Mouse (Mus musculus): ENCODE measurements around the gene Spsb1. TPM values are rescaled to one million over a fixed set of nuclear protein-coding genes. Genes with fewer than 3 reads are reported as not detected.

The Spsb1 gene
- total RNA-seq, 2 experiments from 2014 or later, result 0.05 TPM; not detected in 1

DNA sequence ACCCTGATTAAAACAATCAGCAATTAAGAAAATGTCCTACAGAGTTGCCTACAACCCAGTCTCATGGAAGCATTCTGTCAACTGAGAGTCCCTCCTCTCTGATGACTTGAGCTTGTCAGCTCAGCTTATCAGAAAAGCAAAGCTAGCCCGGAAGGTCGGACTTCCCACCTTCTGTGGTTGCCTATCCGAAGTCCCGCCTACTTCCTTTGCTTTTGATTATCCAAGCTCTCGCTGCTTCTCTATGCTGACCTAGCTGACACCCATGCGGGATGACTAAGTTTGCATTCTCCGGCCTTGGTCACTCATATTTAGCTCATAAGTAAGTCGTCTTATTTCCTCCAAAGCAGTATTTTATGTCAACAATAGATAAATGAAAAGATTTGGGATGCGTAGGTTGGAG lies 91.3 kb downstream of the Spsb1 start:
- ATAC-seq (replicated peaks; ENCODE audit: poor library complexity), result 0 out of 2 replicates have a peak, but pooled peaks have one; percentile 29

DNA sequence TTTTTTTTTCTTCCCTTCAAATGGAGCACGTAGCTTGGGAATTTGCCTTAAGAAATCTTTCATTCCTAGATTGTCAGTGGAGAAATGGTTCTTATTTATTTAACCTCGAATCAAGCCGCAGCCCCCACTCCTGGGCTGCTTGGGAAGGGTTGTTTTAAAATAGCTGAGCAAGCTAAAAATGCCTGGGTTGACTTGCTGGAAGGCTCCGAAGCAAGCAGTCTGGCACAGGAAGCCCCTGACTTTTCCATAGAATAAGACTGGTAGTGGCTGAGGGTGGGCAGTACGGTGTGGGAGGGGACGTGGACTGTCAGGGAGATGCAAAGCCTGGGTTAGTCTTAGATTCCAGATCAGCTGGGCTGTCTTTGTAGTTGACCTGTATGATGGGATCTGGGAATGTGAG lies 94.5 kb downstream of the Spsb1 start:
- ATAC-seq (replicated peaks; ENCODE audit: poor library complexity), result no peak

DNA sequence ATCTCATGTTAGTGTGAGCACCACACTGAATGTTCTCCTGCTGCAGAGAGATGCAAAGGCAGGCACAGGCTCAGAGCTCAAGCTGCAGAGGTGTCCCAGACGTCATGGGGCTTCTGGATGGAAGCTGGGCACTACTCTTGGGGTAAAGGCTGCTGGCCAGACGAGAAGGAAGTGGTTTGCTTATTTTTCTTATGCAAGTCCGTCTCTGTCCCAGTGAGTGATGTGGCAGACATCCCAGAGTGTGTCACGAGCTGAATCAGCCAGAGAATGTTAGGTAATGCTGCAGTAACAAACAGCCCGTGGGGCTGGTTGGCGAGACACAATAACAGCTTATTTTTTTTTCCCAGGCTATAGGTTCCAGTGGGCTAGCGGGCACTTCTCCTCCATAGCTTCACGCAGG lies 96.3 kb downstream of the Spsb1 start:
- ATAC-seq (replicated peaks; ENCODE audit: poor library complexity), result peak; percentile 29

DNA sequence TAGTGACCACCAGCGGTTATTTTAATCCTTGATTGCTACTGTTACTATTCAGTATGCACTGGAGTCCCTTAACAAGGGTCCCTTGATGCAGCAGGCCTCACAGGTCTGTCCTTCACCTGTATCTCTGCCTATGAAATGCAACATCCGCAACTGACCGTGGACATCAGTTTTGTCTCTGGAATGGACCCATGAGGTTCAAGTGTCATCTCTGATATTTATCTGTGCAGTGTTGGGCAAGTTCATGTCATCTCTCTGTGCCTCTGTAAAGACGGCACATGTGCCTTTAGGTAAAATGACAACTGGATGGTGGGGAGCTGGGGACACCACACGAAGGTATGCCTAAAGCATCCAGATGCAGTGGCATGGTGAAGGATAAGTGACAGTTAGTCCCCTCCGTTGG lies 96.7 kb downstream of the Spsb1 start:
- ATAC-seq (replicated peaks; ENCODE audit: poor library complexity), result no peak

DNA sequence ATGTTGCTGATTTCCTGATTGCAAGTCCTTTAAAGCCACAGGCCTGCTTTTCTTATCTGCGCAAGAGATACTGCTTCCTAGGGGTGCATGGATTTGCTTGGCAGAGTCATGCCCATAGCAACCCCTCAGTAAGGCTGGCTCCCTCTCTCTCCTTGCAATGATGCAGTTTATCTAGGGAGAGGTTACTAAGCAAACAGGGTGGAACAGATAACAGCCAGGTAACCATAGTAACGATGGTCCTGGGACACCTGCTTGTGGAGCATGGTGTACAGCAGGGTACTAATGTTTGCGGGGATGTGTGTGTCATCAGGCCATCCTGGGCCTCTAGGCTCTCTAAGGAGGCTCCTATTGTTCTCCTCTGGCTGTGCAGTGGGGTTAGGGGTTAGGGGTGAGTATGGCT lies 97.2 kb downstream of the Spsb1 start:
- no peak for ATAC-seq (replicated peaks; ENCODE audit: poor library complexity)

DNA sequence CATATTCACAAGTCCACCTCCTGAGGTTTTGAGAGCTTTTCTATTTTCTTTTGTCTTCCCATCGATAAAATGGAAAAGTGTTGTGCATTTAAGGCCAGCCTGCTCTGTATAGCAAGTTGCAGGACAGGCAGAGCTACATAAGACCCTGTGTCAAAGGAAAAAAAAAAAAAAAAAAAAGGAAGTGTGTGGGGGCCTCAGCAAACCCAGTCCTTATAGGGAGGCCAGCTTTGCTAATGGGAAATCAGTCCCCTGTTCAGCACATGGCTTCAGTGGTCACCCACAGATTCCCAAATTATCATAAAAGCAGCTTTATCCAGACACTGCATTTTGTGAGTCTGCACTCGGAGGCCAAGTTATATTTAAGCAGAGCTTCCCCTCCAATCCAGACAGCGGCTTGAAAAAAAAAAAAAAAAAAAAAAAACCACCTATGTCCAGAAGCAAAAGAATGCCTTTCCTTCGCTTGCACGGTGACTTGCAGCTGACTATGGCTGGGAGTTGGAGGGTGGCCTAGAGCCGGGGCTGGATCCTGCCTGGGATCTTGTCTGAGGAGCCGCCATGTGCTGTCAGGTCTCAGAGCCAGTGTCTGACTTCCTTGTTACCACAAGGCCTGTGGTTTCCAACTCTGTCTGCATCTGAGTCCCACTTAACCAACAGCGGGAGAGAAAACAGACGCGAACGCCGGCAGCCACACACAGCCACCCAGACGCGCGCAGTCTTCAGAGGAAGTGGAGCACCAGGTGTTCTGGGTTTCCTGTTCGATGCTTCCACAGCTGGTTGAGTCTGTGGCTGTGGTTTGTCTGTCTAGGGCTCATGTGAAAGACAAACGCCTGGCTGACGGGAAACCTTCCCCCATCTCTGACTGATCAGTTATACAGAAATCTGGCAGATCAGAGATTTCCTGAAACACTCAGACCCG lies 98.7 kb downstream of the Spsb1 start:
- ATAC-seq (replicated peaks; ENCODE audit: poor library complexity), result peak; percentile 71

DNA sequence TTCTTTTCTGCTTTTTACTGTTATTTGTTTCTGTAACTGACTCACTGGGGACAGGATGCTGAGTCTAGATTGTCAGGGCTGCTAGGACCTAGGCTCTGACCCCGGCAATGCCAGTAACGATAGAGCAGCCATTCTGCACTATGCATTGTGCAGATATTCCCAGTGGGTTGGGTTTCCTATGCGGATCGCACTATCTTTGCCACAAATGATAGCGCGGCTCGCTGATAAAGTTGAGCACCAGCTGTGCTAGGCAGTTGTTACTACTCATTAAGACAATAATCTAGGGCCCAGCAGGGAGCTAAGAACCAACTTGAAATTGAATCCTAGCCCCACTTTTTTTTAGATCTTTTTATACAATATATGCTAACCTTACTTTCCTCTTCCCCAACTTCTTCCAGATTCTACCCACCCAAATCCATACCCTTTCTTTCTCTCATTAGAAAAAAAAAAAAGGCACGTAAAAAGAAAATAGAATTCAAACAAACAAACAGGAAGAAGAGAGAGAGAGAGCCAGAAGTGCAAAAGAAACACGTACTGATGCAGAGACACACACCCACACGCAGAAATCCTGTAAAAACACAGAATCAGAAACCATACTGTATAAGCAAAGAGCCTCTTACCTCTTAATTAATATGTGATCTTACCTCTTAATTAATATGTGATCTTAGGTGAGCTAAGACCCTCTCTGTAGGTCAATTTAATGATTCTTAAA lies 99.5 kb downstream of the Spsb1 start:
- peak; percentile 36 for ATAC-seq (replicated peaks; ENCODE audit: poor library complexity)

DNA sequence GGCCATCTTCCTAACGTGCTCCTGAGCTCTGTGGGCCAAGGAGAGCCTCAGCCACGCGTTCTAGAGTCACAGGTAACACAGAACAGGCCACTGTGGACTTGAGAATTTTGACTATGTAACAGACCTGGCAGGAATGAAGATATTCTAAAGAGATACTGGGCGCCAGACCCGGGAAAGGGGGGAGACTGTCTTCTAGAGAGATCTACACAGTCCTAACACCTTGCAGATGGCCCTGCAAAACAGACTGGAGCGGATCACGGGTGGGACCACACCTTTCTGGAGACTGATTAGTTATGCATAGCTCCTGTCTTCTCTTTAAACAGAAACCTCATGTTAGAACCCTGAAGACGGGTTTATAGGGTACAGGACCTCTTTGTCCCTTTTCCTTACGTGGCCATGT lies 100.1 kb downstream of the Spsb1 start:
- ATAC-seq (replicated peaks; ENCODE audit: poor library complexity), result no peak; the same call in 1 of the 2 replicates

DNA sequence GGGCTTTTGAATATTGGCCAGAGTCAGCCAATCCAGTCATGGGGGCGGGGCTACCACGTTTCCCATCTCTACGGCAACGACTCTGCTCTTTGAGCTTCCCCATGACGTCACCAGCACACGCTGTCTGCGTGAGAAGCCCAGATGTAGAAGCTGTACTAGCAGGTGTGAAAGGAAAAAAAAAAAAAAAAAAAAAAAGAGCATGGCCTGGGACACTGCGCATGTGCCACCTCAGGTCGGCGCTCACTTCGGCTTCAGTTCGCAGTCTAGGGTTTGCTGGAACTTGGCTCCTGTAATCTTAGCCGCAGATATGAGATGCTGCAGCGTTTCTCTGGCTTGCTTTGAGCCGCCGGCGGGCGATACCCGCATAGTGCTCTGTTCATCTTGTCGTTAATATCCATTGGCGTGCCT lies 100.5 kb downstream of the Spsb1 start:
- peak; percentile 46 for ATAC-seq (replicated peaks; ENCODE audit: poor library complexity)

DNA sequence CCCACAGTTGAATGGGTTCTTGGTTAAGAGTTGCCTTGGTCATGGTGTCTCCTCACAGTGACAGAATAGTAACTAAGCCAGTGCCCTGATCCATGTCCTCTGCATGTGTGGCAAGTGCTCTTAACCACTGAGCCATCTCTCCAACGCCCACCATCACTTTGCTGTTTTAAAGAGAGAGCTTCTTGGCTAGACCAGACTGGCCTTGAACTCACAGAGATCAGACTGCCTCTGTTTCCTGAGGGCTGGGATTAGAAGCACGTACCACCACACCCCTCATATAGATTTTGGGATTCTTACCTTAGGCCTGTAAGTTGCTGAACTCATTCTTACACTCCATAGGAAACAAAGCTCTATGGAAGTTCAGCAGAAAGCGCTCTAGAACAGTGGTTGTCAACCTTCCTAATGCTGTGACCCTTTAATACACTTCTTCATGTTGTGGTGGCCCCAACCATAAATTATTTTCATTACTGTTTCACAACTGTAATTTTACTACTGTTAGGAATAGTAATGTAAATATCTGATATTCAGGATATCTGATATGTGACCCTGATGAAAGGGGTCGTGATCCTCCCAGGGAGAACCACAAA lies 101.1 kb downstream of the Spsb1 start:
- no peak for ATAC-seq (replicated peaks; ENCODE audit: poor library complexity)

DNA sequence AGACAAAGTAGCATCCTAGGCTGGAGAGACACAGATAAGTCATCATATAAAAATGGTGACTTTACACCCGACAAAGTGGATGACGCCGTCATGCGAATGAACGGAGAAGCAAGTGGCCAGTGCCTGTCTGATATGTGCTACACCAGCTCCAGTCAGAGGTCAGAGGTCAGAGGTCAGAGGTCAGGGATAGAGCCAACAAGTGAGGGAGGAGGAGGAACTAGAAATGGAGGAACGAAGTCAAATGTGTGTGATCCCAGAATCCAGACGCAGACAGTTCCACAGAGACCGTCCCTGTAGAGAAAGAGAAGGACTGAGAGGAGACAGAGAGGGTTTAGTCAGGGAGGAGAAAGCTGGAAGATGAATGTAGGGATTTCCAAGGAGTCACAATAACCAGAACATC lies 103.3 kb downstream of the Spsb1 start:
- no peak for ATAC-seq (replicated peaks; ENCODE audit: poor library complexity)

DNA sequence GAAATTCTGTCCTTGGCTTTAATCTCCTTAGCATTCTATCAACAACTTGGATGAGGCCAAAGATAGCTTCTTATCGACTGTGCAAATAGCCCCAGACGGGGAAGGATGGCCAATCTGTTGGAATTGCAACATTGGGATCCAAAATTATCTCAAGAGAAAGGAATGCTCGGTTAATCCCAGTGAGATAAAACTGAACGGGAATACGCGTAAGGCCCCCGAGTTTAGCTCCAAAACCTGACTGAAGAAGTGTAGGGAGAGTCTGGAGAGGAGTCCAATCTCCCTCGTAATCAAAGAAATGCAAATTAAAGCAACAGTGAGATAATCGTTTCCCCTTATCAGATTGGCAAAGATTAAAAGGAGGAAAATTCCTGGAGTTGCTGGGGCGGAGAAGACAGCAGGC lies 104.2 kb downstream of the Spsb1 start:
- ATAC-seq (replicated peaks; ENCODE audit: poor library complexity), result no peak

DNA sequence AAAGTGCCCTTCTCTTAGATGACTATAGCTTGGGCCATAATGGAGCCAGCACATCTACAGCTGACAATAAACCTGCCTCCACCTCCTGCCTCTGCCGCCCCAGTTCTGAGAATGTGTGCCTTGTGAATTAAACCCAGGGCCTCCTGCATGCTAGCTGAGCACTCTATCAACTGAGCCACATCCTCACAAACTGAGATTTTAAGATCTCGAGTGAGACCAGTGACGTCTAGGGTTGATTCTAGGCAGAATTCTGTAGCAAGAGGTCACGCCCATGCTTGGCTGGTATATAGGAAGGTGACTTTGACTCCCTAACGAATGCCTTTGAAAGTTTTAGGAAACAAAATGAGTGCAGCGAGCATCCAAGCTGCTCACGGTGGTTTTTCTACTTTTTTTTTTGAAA lies 104.8 kb downstream of the Spsb1 start:
- ATAC-seq (replicated peaks; ENCODE audit: poor library complexity), result no peak

DNA sequence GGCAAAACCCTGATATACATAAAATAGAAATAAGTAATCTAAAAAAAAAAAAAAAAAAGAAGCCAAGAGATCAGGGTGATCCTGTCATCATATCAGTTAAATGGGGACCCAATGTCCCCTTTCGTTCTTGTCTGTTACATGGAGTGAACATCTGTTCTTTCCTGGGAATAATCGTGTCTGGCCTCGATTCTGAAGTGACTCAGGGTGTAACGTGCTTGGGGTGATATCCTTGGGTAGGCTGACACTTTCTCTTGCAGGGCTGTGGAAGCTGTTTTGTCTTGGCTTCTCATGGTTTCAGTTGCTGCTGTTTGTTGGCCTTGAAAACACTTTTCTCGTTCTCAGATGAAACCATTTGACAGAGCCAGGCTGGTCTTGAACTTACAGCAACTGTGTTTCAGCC lies 105.8 kb downstream of the Spsb1 start:
- no peak for ATAC-seq (replicated peaks; ENCODE audit: poor library complexity)

DNA sequence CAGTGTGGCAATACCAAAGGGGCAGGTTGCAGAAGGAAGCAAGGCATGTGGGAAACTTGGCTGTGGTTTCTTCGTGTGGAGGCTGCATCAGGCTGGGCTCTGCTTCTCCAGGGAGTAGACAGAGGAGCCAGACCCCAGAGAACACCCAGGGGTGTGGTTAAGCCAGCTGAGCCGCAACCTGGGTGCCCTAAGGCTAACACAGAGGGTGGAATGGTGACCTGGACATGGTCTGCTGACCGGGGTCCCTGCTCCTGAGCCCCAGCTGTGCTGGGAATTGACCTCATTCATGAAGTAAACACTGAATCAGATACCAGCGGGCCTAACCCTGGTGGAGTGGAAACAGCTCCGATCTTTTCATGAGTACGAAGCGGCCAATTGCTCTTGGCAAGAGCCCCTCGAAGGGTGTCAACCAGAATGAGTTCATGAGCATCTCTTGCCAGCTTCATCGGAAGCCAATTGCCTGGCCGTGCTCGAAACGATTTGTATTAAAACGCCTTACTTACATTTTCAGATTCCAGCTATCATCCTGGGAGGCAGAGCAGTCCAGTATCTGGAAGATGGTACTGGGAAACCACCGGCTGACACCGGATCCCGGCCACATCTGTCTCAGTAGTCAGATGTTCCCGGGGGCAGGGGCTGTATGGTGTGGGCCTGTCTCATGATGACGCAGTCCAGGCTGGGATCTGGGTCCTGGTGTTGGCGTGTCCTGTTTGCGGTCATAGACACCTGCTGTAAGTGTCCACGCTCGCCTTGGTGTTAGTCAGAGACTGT lies 107.8 kb downstream of the Spsb1 start:
- ATAC-seq (replicated peaks; ENCODE audit: poor library complexity), result peak; percentile 77

Other genes with a start within 250 kb of the Spsb1 start
- 10.9 and 12.4 TPM in 2 replicates for gene Tmem201, start 217.0 kb downstream of the Spsb1 start, total RNA-seq (2015)
- gene Tmem201, start 217.0 kb downstream of the Spsb1 start, total RNA-seq (2017), result 8.5 and 8.8 TPM in 2 replicates
- gene Slc25a33, start 180.8 kb downstream of the Spsb1 start, total RNA-seq (2015), result 4.9 and 8.6 TPM in 2 replicates
- gene Slc25a33, start 180.8 kb downstream of the Spsb1 start, total RNA-seq (2017), result 3.8 and 6.2 TPM in 2 replicates
- gene H6pd, start 54.0 kb upstream of the Spsb1 start, total RNA-seq (2015), result 14.6 and 15.5 TPM in 2 replicates
- gene H6pd, start 54.0 kb upstream of the Spsb1 start, total RNA-seq (2017), result 24.9 and 27.9 TPM in 2 replicates
- 0.89 and 1.6 TPM in 2 replicates for gene Gpr157, start 132.3 kb upstream of the Spsb1 start, total RNA-seq (2015)
- 1.7 and 1.9 TPM in 2 replicates for gene Gpr157, start 132.3 kb upstream of the Spsb1 start, total RNA-seq (2017)
- not detected in 2 replicates for gene Slc2a5, start 164.2 kb upstream of the Spsb1 start, total RNA-seq (2015)
- gene Slc2a5, start 164.2 kb upstream of the Spsb1 start, total RNA-seq (2017), result not detected in 2 replicates
- 0.25 TPM in 1 of 2 replicates, not detected in the other for gene Slc2a7, start 193.9 kb upstream of the Spsb1 start, total RNA-seq (2015)
- gene Slc2a7, start 193.9 kb upstream of the Spsb1 start, total RNA-seq (2017), result not detected in 2 replicates
- gene Car6, start 246.3 kb upstream of the Spsb1 start, total RNA-seq (2015), result 1.2 TPM in 1 of 2 replicates, not detected in the other
- gene Car6, start 246.3 kb upstream of the Spsb1 start, total RNA-seq (2017), result 0.79 TPM in 1 of 2 replicates, not detected in the other

All from megakaryocyte progenitor cell, adult 5-6 weeks (primary cell).